Mouse (Mus musculus) layer of hippocampus, adult 2 months (tissue): ENCODE data around the gene Ppp1r16b. TPM values are rescaled to one million over a fixed set of nuclear protein-coding genes. Genes with fewer than 3 reads are reported as not detected.

ENCODE experiments used
- DNase-seq, 2 experiments: peaks; one replicate each; pipeline ENCODE4 v3.0.0; 2022; ENCODE audit warnings: low spot score in 2 of 2
- H3K27ac ChIP-seq: fragments of 200-600 bp; 2 replicates; pipeline ENCODE4 v1.8.1; 2022
- H3K4me3 ChIP-seq: fragments of 200-600 bp; 2 replicates; pipeline ENCODE4 v1.8.1; 2022; ENCODE audit warnings: mild to moderate bottlenecking
- CTCF ChIP-seq: fragments of 200-600 bp; conservative IDR thresholded peaks from 2 replicates; pipeline ENCODE4 v1.8.1; 2022; ENCODE audit warnings: antibody characterized with exemption, mild to moderate bottlenecking, moderate library complexity
- long read RNA-seq, 2 experiments: library from polyadenylated mRNA; stranded (forward); transcript quantifications; one replicate each; pipeline ENCODE4 v2.0.0; 2021; ENCODE audit warnings: borderline mapping rate in 2 of 2
- total RNA-seq, 2 experiments: library from RNA; stranded (reverse); gene quantifications; 2 replicates each; pipeline ENCODE4 v1.2.3; 2021

The Ppp1r16b gene
- 100 to 1,000 TPM; 147 to 150 TPM for total RNA-seq
- long read RNA-seq, experiment 1, partial matches to known transcripts = 0 of 7 reads
- long read RNA-seq, experiment 1, other reads (novel, unspliced or antisense) = 7 of 7 reads
- long read RNA-seq, experiment 2, full-length matches to known transcripts = 2 of 17 reads
- long read RNA-seq, experiment 2, partial matches to known transcripts = 3 of 17 reads
- long read RNA-seq, experiment 2, other reads (novel, unspliced or antisense) = 12 of 17 reads

DNA sequence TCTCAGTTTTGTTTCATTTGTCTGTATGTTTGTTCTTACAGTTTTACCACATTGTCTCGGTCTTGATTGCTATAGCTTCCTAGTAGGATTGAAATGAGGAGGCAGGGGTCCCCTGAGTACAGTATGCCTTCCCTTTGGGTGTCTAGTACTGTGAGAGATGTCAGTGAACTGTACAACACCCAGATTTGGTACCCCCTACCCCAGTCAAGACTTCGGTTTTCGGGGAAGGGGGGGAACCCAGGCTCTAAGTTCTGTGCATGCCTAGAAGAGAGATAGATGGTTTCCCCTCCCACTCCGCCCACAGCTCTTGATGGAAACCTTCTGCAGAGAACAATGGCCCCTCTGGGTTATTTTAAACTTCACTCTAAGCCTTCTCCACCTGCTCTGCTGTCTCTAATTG, at the start of gene Ppp1r16b:
Gene Ppp1r16b, plus strand, starts transcription at position 301 of the 400 bp plus-strand sequence.
- no peak for DNase-seq
- TF ChIP-seq CTCF = no peak
- Histone ChIP-seq H3K27ac (peak within 1 kb of the TSS; percentile 98), H3K4me3 (no peak within 1 kb of the TSS; the same call in 1 of the 2 replicates)

DNA sequence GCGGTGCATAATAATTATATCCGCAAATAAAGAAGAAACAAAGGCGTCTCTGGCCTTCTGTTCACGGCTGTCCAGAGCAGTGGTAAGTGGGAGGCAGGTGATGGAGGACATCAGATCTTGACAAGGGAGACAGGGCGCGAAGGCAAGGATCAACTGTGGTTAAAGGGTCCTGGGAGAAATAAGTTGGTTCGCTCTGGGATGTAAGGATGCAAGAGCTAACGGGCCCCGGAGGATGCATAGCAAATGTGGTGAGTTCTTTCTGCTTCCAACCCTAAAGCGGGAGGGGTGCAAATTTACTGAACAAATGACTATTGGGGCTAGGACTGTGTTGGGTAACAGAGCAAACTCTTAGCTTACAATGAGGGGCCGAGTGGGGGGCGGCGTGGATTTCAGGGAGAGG, 49.5 kb upstream of the Ppp1r16b start:
- no peak overlapping the region for H3K27ac ChIP-seq
- no peak for TF ChIP-seq CTCF
- H3K4me3 ChIP-seq = no peak overlapping the region
- no peak for DNase-seq

DNA sequence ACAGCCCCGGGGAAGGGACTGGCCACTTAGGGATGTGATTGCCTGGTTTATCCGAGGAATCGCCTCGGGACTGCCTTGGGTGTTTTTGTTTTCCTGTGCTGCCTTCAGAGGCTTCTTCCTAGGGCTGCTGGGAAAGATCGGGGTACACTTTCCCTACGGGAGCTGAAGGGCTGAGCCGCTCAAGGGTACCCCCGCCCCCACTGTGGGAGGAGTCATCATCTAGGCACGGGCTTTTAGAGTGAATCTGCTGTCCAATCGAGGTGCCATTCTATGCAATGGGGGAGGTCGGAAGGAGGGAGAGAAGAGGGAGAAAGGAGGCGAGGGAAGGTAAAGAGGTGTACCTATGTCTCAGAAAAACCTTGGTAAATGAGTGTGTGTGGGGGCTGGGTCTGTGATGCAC, 48.9 kb upstream of the Ppp1r16b start:
- no peak overlapping the region for H3K27ac ChIP-seq
- no peak for DNase-seq
- no peak for TF ChIP-seq CTCF
- H3K4me3 ChIP-seq = no peak overlapping the region

DNA sequence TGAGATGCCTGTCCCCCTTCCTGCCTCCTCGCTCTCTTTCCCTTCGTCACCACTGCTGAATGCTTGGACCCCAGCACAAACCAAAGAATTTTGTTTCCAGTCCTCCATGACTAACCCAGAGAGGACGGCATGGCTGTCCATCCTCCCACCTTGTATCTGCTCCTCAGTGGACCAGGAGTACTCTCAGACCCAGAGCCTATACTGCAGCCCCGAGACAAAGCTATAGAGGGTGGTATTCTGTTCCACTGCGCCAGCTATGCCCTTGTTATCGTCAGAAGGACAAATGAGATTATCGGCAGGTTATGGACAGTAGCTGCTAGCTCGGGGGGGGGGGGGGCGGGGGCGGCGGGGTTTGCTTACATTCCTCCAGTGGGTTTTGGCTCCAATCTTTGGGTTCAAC, 48.4 kb upstream of the Ppp1r16b start:
- TF ChIP-seq CTCF = no peak
- Histone ChIP-seq H3K27ac (no peak overlapping the region), H3K4me3 (no peak overlapping the region)
- DNase-seq = no peak

DNA sequence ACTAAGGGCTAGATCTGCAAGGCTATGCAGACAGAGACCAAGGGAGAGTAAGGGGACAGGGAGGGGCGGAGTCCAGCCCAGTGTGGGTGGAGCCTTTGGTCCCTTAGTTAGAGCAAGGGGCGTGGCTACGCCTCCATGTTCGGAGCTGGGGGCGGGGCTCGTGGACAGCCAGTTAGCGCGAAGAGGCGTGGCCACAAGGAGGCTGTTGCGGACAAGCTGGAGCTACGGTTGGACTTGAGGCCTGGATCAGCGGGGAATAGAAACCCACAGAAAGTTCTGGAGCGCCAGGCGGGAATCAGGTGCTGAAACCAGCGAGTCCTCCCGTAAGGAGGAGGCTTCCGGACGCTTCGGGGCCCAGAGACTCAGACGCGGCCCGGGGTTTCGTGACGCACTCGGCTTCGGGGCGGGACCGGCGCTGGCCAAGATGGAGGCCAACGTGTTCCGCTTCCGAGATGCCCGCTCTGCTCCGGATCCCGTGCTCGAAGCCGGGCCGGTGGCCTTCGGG, 40.4 kb upstream of the Ppp1r16b start, which contains the start of gene Actr5:
Gene Actr5, plus strand, starts transcription at position 171 of the 505 bp plus-strand sequence.
- Histone ChIP-seq H3K4me3 (peak within 1 kb of the TSS; percentile 93), H3K27ac (peak within 1 kb of the TSS; percentile 96)
- peak; percentile 19; the same call in 1 of the 2 replicates for TF ChIP-seq CTCF

DNA sequence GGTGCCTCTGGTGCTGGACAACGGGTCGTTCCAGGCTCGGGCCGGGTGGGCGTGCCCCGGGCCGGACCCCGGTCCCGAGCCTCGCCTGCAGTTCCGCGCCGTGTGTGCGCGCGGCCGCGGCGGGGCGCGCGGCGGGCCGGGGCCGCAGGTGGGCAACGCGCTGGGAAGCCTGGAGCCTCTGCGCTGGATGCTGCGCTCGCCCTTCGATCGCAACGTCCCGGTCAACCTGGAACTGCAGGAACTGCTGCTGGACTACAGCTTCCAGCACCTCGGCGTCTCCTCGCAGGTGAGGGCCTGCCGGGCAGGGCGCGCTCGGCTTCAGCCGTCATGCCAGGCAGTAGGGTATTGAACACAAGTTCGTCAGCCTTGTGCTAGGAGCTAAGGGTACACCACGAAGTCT, 40.0 kb upstream of the Ppp1r16b start:
- Histone ChIP-seq H3K27ac (peak overlapping the region; percentile 96), H3K4me3 (peak overlapping the region; percentile 93)
- TF ChIP-seq CTCF = no peak
- no peak for DNase-seq

More for the DNA sequence above, 40.4 kb upstream of the Ppp1r16b start, which contains the start of gene Actr5:
- peak; percentile 84 to 90 for DNase-seq

DNA sequence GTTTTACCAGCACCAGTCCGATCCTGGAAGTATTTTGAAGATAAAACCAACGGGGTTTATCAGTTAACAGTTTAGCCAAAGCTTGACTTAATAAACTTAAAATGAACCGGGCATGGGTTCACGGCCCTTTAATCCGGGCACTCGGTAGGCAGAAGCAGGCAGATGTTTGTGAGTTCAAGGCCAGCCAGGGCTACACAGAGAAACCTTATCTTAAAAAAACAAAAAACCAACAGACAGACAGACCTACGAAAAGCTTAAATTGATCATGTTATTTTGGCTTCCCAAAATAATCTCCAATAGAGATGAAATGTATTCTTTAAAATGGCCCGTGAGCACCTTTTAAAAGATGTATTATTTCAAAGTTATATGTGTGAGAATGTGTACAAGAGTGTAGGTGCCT, 39.5 kb upstream of the Ppp1r16b start:
- Histone ChIP-seq H3K27ac (peak overlapping the region; percentile 96), H3K4me3 (peak overlapping the region; percentile 93)
- no peak for DNase-seq
- TF ChIP-seq CTCF = no peak

DNA sequence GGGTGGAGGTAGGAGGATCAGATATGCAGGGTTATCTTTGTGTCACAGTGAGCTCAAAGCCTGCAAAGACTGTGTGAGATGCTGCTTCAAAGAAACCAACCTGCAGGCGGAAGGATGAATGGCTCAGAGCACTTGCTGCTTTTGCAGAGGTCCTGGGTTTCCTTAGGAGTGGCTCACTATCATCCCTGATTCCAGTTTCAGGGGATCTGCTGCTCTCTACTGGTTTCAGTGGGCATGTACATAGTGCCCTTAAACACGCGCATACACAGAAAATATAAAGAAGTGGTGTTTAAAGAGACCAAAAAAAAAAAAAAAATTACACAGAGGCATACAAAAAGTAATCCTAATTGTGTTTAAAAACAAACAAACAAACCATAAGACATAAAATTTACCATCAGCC, 36.3 kb upstream of the Ppp1r16b start:
- DNase-seq = no peak
- H3K27ac ChIP-seq = no peak overlapping the region

DNA sequence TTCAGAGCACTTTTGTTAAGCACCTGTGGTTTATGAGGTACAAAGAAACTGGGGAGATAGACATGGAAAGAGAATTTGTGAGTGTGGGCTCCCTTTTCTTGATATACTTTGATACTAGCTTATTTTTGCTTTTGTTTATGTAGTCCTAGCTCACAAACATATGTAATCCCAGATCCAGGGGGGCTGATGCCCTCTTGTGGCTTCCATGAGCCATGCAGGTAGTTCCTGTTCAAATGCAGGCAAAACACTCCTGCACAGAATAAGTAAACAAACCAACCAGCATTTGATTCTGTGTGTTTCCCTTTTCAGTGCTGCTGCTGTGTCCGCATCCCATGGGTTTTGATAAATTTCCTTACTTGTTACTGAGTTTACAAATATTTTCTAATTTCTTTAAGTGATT, 35.8 kb upstream of the Ppp1r16b start:
- TF ChIP-seq CTCF = peak; percentile 82
- no peak overlapping the region for H3K4me3 ChIP-seq
- H3K27ac ChIP-seq = no peak overlapping the region
- DNase-seq = no peak

More for the DNA sequence above, 36.3 kb upstream of the Ppp1r16b start:
- no peak overlapping the region for H3K4me3 ChIP-seq
- peak; percentile 55 for TF ChIP-seq CTCF

DNA sequence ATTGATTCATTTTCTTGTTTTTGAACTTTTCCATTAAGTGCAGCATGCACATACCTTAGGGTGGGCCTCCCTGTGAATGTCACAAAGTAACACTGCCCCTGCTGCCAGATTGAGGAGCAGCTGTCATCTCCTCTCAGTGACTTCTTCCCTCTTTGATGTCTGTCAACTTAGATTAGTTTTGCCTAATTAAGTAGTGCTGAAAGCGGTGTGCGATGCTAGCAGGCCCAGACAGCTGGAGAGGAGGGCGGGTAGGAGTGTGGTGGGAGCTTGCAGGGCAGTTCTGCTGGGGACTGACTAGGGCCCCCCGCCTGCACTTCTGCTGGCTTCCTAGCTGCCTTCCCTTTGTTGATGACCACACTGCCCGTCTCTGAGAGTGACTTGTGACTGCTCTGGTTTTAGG, 33.3 kb upstream of the Ppp1r16b start:
- TF ChIP-seq CTCF = no peak
- Histone ChIP-seq H3K27ac (no peak overlapping the region), H3K4me3 (no peak overlapping the region)
- DNase-seq = no peak

DNA sequence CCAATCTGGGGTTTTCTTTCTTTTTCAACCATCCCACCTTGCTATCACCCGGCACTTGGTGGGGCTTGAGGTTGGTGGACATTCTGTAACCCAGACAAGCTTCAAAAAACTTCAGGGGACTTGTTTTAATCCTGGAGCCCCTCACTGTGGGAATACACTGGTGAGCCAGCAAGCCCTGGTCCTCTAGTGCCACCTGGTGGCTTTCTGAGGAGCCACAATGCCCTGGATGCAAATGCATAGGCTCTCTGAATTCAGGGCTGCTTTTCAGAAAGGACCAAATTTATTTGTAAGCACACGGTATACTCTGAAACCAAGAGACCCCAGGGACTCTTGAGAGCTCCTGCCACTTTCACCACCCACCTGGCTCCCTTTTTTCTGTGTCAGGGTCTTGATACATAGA, 23.3 kb upstream of the Ppp1r16b start:
- H3K27ac ChIP-seq = no peak overlapping the region
- TF ChIP-seq CTCF = peak; percentile 98; the same call in 1 of the 2 replicates
- H3K4me3 ChIP-seq = no peak overlapping the region
- DNase-seq = peak; percentile 51 to 80

DNA sequence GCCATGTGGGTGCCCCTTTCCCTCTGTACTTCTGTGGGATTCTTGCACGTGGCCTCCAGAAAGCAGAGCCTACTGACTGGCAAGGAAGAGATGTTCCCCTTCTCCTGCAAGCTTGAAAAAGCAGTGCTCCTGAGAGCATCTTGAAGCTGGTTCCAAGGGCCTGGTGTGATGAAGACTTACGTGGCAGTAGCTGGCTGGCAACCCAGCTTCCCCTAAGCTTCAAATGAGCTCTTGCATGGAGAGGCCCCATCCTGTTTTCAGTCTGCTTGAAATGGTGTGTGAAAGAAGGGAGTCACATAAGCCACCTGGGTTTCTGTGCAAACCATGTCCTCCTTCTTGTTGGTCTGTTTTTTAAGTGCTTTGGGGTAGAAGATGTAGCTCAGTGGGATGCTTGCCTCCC, 22.6 kb upstream of the Ppp1r16b start:
- no peak overlapping the region for H3K27ac ChIP-seq
- no peak overlapping the region for H3K4me3 ChIP-seq
- DNase-seq = no peak
- no peak for TF ChIP-seq CTCF

DNA sequence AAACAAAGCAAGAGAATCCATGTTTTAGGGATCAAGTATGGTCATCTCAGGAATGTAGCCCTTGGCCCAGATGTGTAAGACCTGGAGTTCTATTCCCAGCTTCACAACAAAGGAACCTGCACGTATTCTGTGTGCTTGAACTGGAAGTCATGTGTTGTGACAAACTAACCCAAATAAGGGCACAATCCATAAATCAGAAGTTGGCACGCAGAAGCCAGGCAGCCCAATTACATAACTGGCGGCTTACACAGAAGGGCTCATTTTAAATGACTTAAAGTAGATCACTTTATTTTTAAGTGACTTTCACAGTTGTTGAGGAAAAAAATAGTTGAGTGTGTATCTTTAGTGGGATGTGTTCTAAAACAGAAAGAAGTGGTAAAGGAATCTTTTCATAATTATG, 21.4 kb upstream of the Ppp1r16b start:
- TF ChIP-seq CTCF = no peak
- no peak for DNase-seq
- no peak overlapping the region for H3K4me3 ChIP-seq
- H3K27ac ChIP-seq = no peak overlapping the region
